Mouse (Mus musculus): ENCODE measurements around the gene Snapc4. TPM values are rescaled to one million over a fixed set of nuclear protein-coding genes. Genes with fewer than 3 reads are reported as not detected.

Snapc4 gene
- polyA plus RNA-seq, 2 experiments = 22.7 to 53.2 TPM

DNA sequence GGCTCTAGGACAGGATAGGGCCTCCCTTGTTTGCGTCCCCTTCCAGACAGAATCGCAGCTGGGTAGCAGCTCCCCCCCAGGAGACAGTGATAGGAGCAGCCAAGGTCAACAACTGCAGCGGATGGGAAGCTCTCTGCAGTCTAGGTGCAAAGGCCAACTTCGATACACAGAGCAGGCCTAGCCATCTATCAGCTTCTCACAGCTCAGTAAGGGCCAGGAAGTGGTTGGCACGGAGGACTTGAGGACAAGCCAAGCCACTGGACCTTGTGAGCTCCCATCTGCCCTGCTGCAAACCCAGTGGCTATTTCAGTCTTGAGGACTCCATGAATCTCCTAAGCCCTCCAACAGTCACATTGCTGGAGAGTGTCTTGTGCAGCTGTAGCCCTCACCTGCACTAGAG, 19.2 kb upstream of the Snapc4 start:
- ATAC-seq (ENCODE audit: low FRiP score, low read depth) (no peak), DNase-seq (ENCODE audit: low spot score) (no peak)
- peaks cover 77% of the 10 kb centered on the region for H3K36me3 ChIP-seq (ENCODE audit: control insufficient read depth, insufficient read depth, low read length)
- no peaks in the 10 kb centered on the region for H3K4me1 ChIP-seq (ENCODE audit: control insufficient read depth, insufficient read depth, low read length)
- no peak overlapping the region for H3K4me2 ChIP-seq (replicated peaks; ENCODE audit: low read depth, low read length, severe bottlenecking)
- no peaks in the 10 kb centered on the region for H3K9me3 ChIP-seq (ENCODE audit: control insufficient read depth, low read length)
- no peaks in the 10 kb centered on the region for H3K27me3 ChIP-seq (ENCODE audit: control insufficient read depth, insufficient read depth, low read length)
- no peak overlapping the region for H3K4me3 ChIP-seq (replicated peaks; ENCODE audit: low read length)
- H3K9ac ChIP-seq (ENCODE audit: low read depth, low read length, severe bottlenecking) = no peak overlapping the region
- no peak overlapping the region for H3K27ac ChIP-seq (replicated peaks; ENCODE audit: low read depth, low read length)
- 84% methylated on average over 5 of the region's 5 CpGs for WGBS
- no peak for TF ChIP-seq POLR2A (IDR thresholded peaks at IDR 0.05; ENCODE audit: borderline replicate concordance, extremely low read depth, insufficient read depth, insufficient read length)

DNA sequence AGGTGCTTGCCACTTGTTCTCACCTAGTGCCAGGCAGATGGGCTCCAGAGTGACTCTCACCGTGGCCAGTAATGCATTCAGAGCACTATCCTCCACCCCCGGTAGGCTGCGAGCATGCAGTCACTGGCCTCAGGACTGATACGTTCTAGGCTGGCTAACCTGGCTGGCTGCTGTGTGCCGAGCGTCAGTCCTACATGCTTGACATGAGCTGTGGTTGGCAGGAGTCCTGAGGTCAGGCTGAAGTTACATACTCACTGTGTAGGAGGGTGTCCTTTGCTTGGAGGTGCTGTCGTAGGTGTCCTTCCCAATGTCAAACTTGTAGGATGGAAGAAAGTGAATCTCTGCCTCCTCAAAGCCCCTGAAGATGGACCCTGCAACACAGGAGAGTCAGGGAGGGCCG, 18.5 kb upstream of the Snapc4 start:
- DNase-seq (ENCODE audit: low spot score) (no peak), ATAC-seq (ENCODE audit: low FRiP score, low read depth) (no peak)
- Histone ChIP-seq H3K9ac (ENCODE audit: low read depth, low read length, severe bottlenecking) (no peak overlapping the region), H3K9me3 (ENCODE audit: control insufficient read depth, low read length) (no peaks in the 10 kb centered on the region), H3K27ac (replicated peaks; ENCODE audit: low read depth, low read length) (no peak overlapping the region), H3K27me3 (ENCODE audit: control insufficient read depth, insufficient read depth, low read length) (no peaks in the 10 kb centered on the region), H3K4me3 (replicated peaks; ENCODE audit: low read length) (no peak overlapping the region), H3K4me1 (ENCODE audit: control insufficient read depth, insufficient read depth, low read length) (no peaks in the 10 kb centered on the region), H3K36me3 (ENCODE audit: control insufficient read depth, insufficient read depth, low read length) (peaks cover 84% of the 10 kb centered on the region), H3K4me2 (replicated peaks; ENCODE audit: low read depth, low read length, severe bottlenecking) (no peak overlapping the region)
- WGBS = 88% methylated on average over 8 of the region's 8 CpGs
- TF ChIP-seq POLR2A (IDR thresholded peaks at IDR 0.05; ENCODE audit: borderline replicate concordance, extremely low read depth, insufficient read depth, insufficient read length) = no peak

DNA sequence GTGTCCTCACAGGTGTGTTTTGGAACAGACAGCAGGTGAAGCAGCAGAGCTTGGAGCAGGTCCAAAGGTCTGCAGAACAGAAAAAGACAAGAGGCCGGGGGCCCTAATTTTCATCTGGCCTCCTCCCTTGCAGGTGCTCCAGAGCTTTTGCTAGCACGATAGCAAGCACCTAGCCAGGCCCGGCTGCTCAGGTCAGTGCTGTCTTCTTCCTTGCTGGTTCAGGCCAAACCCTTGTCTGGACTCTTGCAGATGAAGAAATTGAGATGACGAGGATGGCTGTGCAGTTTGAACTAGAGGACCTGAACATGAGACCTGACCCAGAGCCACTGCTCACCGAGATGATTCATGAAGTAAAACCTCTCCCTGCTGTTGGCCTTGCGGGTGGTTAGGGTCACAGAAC, 11.2 kb upstream of the Snapc4 start:
- no peak overlapping the region for H3K4me3 ChIP-seq (replicated peaks; ENCODE audit: low read length)
- H3K27ac ChIP-seq (replicated peaks; ENCODE audit: low read depth, low read length) = no peak overlapping the region
- no peak overlapping the region for H3K4me2 ChIP-seq (replicated peaks; ENCODE audit: low read depth, low read length, severe bottlenecking)
- H3K36me3 ChIP-seq (ENCODE audit: control insufficient read depth, insufficient read depth, low read length) = peaks cover 76% of the 10 kb centered on the region
- DNase-seq (ENCODE audit: low spot score) (no peak), ATAC-seq (ENCODE audit: low FRiP score, low read depth) (no peak)
- H3K27me3 ChIP-seq (ENCODE audit: control insufficient read depth, insufficient read depth, low read length) = no peaks in the 10 kb centered on the region
- H3K4me1 ChIP-seq (ENCODE audit: control insufficient read depth, insufficient read depth, low read length) = peaks cover 10% of the 10 kb centered on the region
- H3K9me3 ChIP-seq (ENCODE audit: control insufficient read depth, low read length) = no peaks in the 10 kb centered on the region
- H3K9ac ChIP-seq (ENCODE audit: low read depth, low read length, severe bottlenecking) = no peak overlapping the region
- no peak for TF ChIP-seq POLR2A (IDR thresholded peaks at IDR 0.05; ENCODE audit: borderline replicate concordance, extremely low read depth, insufficient read depth, insufficient read length)
- 85% methylated on average over 6 of the region's 6 CpGs for WGBS

DNA sequence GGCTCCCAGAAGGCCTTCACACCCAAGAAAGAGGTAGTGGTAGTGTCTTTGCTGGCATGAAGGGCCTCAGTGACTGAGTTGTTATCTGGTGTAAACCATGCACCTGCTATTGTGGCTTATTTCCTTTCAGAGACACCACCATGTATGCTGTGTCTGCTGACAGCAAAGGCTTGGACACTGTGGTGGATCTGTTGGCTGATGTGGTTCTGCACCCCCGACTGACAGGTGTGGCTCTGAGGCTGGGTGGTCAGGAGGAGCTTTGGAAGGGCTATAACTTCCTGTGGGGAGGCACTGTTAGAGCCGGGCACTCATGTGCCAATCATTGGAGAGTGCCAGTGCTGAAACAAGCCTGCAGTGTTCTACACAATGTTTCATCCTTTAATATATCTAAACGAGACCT, 10.5 kb upstream of the Snapc4 start:
- H3K4me2 ChIP-seq (replicated peaks; ENCODE audit: low read depth, low read length, severe bottlenecking) = no peak overlapping the region
- DNase-seq (ENCODE audit: low spot score) (no peak), ATAC-seq (ENCODE audit: low FRiP score, low read depth) (no peak)
- TF ChIP-seq POLR2A (IDR thresholded peaks at IDR 0.05; ENCODE audit: borderline replicate concordance, extremely low read depth, insufficient read depth, insufficient read length) = no peak
- H3K9ac ChIP-seq (ENCODE audit: low read depth, low read length, severe bottlenecking) = no peak overlapping the region
- H3K27me3 ChIP-seq (ENCODE audit: control insufficient read depth, insufficient read depth, low read length) = no peaks in the 10 kb centered on the region
- H3K27ac ChIP-seq (replicated peaks; ENCODE audit: low read depth, low read length) = no peak overlapping the region
- no peaks in the 10 kb centered on the region for H3K9me3 ChIP-seq (ENCODE audit: control insufficient read depth, low read length)
- 85% methylated on average over 3 of the region's 3 CpGs for WGBS
- peaks cover 76% of the 10 kb centered on the region for H3K36me3 ChIP-seq (ENCODE audit: control insufficient read depth, insufficient read depth, low read length)
- H3K4me3 ChIP-seq (replicated peaks; ENCODE audit: low read length) = no peak overlapping the region
- H3K4me1 ChIP-seq (ENCODE audit: control insufficient read depth, insufficient read depth, low read length) = peaks cover 10% of the 10 kb centered on the region

DNA sequence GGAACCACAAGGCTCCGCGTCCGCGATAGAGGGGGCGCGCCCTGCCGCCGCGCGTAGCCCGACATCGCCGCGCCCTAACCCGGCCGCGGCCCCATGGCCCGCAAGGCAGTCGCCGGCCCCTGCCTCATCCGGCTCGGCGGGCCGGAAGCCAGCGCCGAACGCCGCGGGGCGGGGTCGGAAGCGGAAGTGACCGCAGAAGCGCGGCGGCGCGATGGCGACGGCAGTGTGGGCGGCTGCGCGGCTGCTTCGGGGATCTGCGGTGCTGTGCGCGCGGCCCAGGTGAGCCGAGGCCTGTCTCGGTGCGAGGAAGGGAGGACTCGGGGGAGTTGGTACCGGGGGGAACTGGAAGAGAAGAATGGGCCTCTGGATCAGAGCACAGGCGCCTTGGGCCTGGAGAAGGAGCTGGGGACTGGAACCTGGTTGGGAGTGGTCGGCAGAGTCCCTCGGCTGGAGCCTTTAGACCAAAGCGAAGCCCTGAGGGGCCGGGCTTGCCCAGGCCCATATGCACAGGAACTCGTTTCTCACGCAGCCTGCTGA, 8.8 kb upstream of the Snapc4 start, which contains the start of the genes Entr1 and Pmpca:
Gene Entr1 (minus strand): TSS at position 163 of the 537 bp plus-strand sequence.
Gene Pmpca (plus strand): TSS at position 186 of the 537 bp plus-strand sequence.
- H3K36me3 ChIP-seq (ENCODE audit: control insufficient read depth, insufficient read depth, low read length) = peaks cover 76% of the 10 kb centered on the region
- no peaks in the 10 kb centered on the region for H3K27me3 ChIP-seq (ENCODE audit: control insufficient read depth, insufficient read depth, low read length)
- peak within 1 kb of the TSS; percentile 63 for H3K27ac ChIP-seq (replicated peaks; ENCODE audit: low read depth, low read length)
- peaks cover 10% of the 10 kb centered on the region for H3K4me1 ChIP-seq (ENCODE audit: control insufficient read depth, insufficient read depth, low read length)
- no peaks in the 10 kb centered on the region for H3K9me3 ChIP-seq (ENCODE audit: control insufficient read depth, low read length)
- H3K4me3 ChIP-seq (replicated peaks; ENCODE audit: low read length) = peak within 1 kb of the TSS; percentile 96
- DNase-seq (ENCODE audit: low spot score) = peak; percentile 76
- peak; percentile 82; the same call in 1 of the 2 replicates for TF ChIP-seq POLR2A (IDR thresholded peaks at IDR 0.05; ENCODE audit: borderline replicate concordance, extremely low read depth, insufficient read depth, insufficient read length)
- under 1% methylated on average over 58 of the region's 60 CpGs for WGBS
- peak within 1 kb of the TSS; percentile 88 for H3K9ac ChIP-seq (ENCODE audit: low read depth, low read length, severe bottlenecking)
- peak within 1 kb of the TSS; percentile 90 for H3K4me2 ChIP-seq (replicated peaks; ENCODE audit: low read depth, low read length, severe bottlenecking)
- ATAC-seq (ENCODE audit: low FRiP score, low read depth) = peak; percentile 91

Measured in limb, embryonic 14.5 days (tissue).